Mouse (Mus musculus): Measurements from ENCODE around the gene Map3k20. TPM values are rescaled to one million over a fixed set of nuclear protein-coding genes. Genes with fewer than 3 reads are reported as not detected.

The Map3k20 gene
- 34.4 and 46.9 TPM in 2 replicates for total RNA-seq (2014; fragmentation: Nextera tagmentation)
- 30.5 and 34.1 TPM in 2 replicates for total RNA-seq (2017)

- peak; percentile 71 for ATAC-seq (replicated peaks; ENCODE audit: low FRiP score, low TSS enrichment, poor library complexity, severe bottlenecking)
Measured at GRCm38 (mm10) chr2:72285256-72285887, at the start of gene Map3k20. Map3k20 (plus strand) TSS chr2:72285637.

GRCm38 (mm10) chr2:72238421-72238820 is 47.0 kb upstream of the Map3k20 start:
- ATAC-seq (replicated peaks; ENCODE audit: low FRiP score, low TSS enrichment, poor library complexity, severe bottlenecking) = no peak

- no peak for ATAC-seq (replicated peaks; ENCODE audit: low FRiP score, low TSS enrichment, poor library complexity, severe bottlenecking)
Measured at GRCm38 (mm10) chr2:72238925-72239324, 46.5 kb upstream of the Map3k20 start.

- no peak for ATAC-seq (replicated peaks; ENCODE audit: low FRiP score, low TSS enrichment, poor library complexity, severe bottlenecking)
Measured at GRCm38 (mm10) chr2:72239456-72239855, 46.0 kb upstream of the Map3k20 start.

- no peak for ATAC-seq (replicated peaks; ENCODE audit: low FRiP score, low TSS enrichment, poor library complexity, severe bottlenecking)
Measured at GRCm38 (mm10) chr2:72239993-72240392, 45.4 kb upstream of the Map3k20 start.

GRCm38 (mm10) chr2:72240691-72241090 is 44.7 kb upstream of the Map3k20 start:
- no peak for ATAC-seq (replicated peaks; ENCODE audit: low FRiP score, low TSS enrichment, poor library complexity, severe bottlenecking)

GRCm38 (mm10) chr2:72241714-72242472 is 43.5 kb upstream of the Map3k20 start:
- ATAC-seq (replicated peaks; ENCODE audit: low FRiP score, low TSS enrichment, poor library complexity, severe bottlenecking) = peak; percentile 34; the same call in 1 of the 2 replicates

GRCm38 (mm10) chr2:72242910-72243675 is 42.3 kb upstream of the Map3k20 start:
- ATAC-seq (replicated peaks; ENCODE audit: low FRiP score, low TSS enrichment, poor library complexity, severe bottlenecking) = no peak

GRCm38 (mm10) chr2:72245631-72246030 is 39.8 kb upstream of the Map3k20 start:
- ATAC-seq (replicated peaks; ENCODE audit: low FRiP score, low TSS enrichment, poor library complexity, severe bottlenecking) = no peak

- ATAC-seq (replicated peaks; ENCODE audit: low FRiP score, low TSS enrichment, poor library complexity, severe bottlenecking) = no peak
Measured at GRCm38 (mm10) chr2:72246376-72246775, 39.1 kb upstream of the Map3k20 start.

- ATAC-seq (replicated peaks; ENCODE audit: low FRiP score, low TSS enrichment, poor library complexity, severe bottlenecking) = no peak
Measured at GRCm38 (mm10) chr2:72247819-72248218, 37.6 kb upstream of the Map3k20 start.

GRCm38 (mm10) chr2:72252510-72253505 is 32.6 kb upstream of the Map3k20 start:
- no peak for ATAC-seq (replicated peaks; ENCODE audit: low FRiP score, low TSS enrichment, poor library complexity, severe bottlenecking)

- ATAC-seq (replicated peaks; ENCODE audit: low FRiP score, low TSS enrichment, poor library complexity, severe bottlenecking) = no peak
Measured at GRCm38 (mm10) chr2:72253882-72254281, 31.6 kb upstream of the Map3k20 start.

GRCm38 (mm10) chr2:72254813-72255582 is 30.4 kb upstream of the Map3k20 start:
- no peak for ATAC-seq (replicated peaks; ENCODE audit: low FRiP score, low TSS enrichment, poor library complexity, severe bottlenecking)

- no peak for ATAC-seq (replicated peaks; ENCODE audit: low FRiP score, low TSS enrichment, poor library complexity, severe bottlenecking)
Measured at GRCm38 (mm10) chr2:72260704-72261103, 24.7 kb upstream of the Map3k20 start.

GRCm38 (mm10) chr2:72262814-72263480 is 22.5 kb upstream of the Map3k20 start:
- ATAC-seq (replicated peaks; ENCODE audit: low FRiP score, low TSS enrichment, poor library complexity, severe bottlenecking) = no peak

GRCm38 (mm10) chr2:72267390-72267789 is 18.0 kb upstream of the Map3k20 start:
- ATAC-seq (replicated peaks; ENCODE audit: low FRiP score, low TSS enrichment, poor library complexity, severe bottlenecking) = no peak

Measured in megakaryocyte-erythroid progenitor cell, adult 5-6 weeks (primary cell).